Mouse (Mus musculus): ENCODE results near the gene Grk6.

GRCm38 (mm10) chr13:55483071-55483470, 38.2 kb downstream of the Grk6 start:
- TF ChIP-seq GATA1 (IDR thresholded peaks at IDR 0.05; ENCODE audit: low read length): no peak
- no peak for TF ChIP-seq TAL1 (IDR thresholded peaks at IDR 0.05; ENCODE audit: low read length)
